ENCODE assay signal across 8 mouse cellular contexts in genomic region chr9:108992085-108992469, GRCm38 (mm10). TPM values are rescaled to one million over a fixed set of nuclear protein-coding genes. Genes with fewer than 3 reads are reported as not detected.
DNase-seq lines count a peak whose midpoint lies in the region; ATAC-seq lines count a peak whose summit lies in the region.

No protein-coding gene starts in this region.

- H3K27ac ChIP-seq in kidney, embryonic 14.5 days (ENCODE audit: low read depth, low read length), result no peak overlapping the region
- H3K27ac ChIP-seq in embryonic facial prominence, embryonic 11.5 days (replicated peaks; ENCODE audit: low read depth, low read length), result no peak overlapping the region
- H3K27ac ChIP-seq in intestine, embryonic 15.5 days, result peak overlapping the region; percentile 52; the same call in 1 of the 2 replicates
- peak overlapping the region; percentile 72 for H3K27ac ChIP-seq in midbrain, embryonic 16.5 days (ENCODE audit: low read length)

- H3K4me3 ChIP-seq in kidney, embryonic 14.5 days (ENCODE audit: low read length), result peak overlapping the region; percentile 60
- peak overlapping the region; percentile 51 for H3K4me3 ChIP-seq in embryonic facial prominence, embryonic 11.5 days (ENCODE audit: low read depth, low read length)
- peak overlapping the region; percentile 56 for H3K4me3 ChIP-seq in intestine, embryonic 15.5 days (replicated peaks)
- H3K4me3 ChIP-seq in midbrain, embryonic 16.5 days (ENCODE audit: low read depth, low read length), result peak overlapping the region; percentile 77

- H3K4me1 ChIP-seq in kidney, embryonic 14.5 days (ENCODE audit: control insufficient read depth, insufficient read depth, low read length), result peaks cover 33% of the 10 kb centered on the region
- peaks cover 3% of the 10 kb centered on the region; the same call in 1 of the 2 replicates for H3K4me1 ChIP-seq in embryonic facial prominence, embryonic 11.5 days (ENCODE audit: control insufficient read depth, insufficient read depth, low read length)
- H3K4me1 ChIP-seq in intestine, embryonic 15.5 days (replicated peaks), result peaks cover 49% of the 10 kb centered on the region
- peaks cover 16% of the 10 kb centered on the region for H3K4me1 ChIP-seq in midbrain, embryonic 16.5 days (ENCODE audit: control insufficient read depth, insufficient read depth, low read length)

- no peaks in the 10 kb centered on the region for H3K27me3 ChIP-seq in kidney, embryonic 14.5 days (ENCODE audit: control insufficient read depth, insufficient read depth, low read length)
- no peaks in the 10 kb centered on the region for H3K27me3 ChIP-seq in embryonic facial prominence, embryonic 11.5 days (ENCODE audit: control insufficient read depth, insufficient read depth, low read length)
- H3K27me3 ChIP-seq in intestine, embryonic 15.5 days (replicated peaks), result no peaks in the 10 kb centered on the region
- H3K27me3 ChIP-seq in midbrain, embryonic 16.5 days (ENCODE audit: control insufficient read depth, insufficient read depth, low read depth, low read length), result no peaks in the 10 kb centered on the region

- peak overlapping the region; percentile 85 for H3K4me2 ChIP-seq in kidney, embryonic 14.5 days (replicated peaks; ENCODE audit: low read depth, low read length)
- peak overlapping the region; percentile 78 for H3K4me2 ChIP-seq in embryonic facial prominence, embryonic 11.5 days (ENCODE audit: low read depth, low read length)
- peak overlapping the region; percentile 89 for H3K4me2 ChIP-seq in intestine, embryonic 15.5 days (replicated peaks)
- peak overlapping the region; percentile 62 for H3K4me2 ChIP-seq in midbrain, embryonic 16.5 days (ENCODE audit: low read length)

- DNase-seq in kidney, postnatal 10 days, result no peak
- DNase-seq in embryonic facial prominence, embryonic 11.5 days (ENCODE audit: low spot score), result no peak
- DNase-seq in ovary, adult 18-20 months (ENCODE audit: low spot score), result no peak
- DNase-seq in layer of hippocampus, adult 11-12 months (ENCODE audit: low spot score), result no peak

- H3K36me3 ChIP-seq in kidney, embryonic 14.5 days (ENCODE audit: control insufficient read depth, insufficient read depth, low read length), result no peaks in the 10 kb centered on the region
- H3K36me3 ChIP-seq in embryonic facial prominence, embryonic 11.5 days (replicated peaks; ENCODE audit: control insufficient read depth, insufficient read depth, low read depth, low read length), result no peaks in the 10 kb centered on the region
- no peaks in the 10 kb centered on the region for H3K36me3 ChIP-seq in intestine, embryonic 15.5 days
- H3K36me3 ChIP-seq in midbrain, embryonic 16.5 days (ENCODE audit: control insufficient read depth, insufficient read depth, low read length), result no peaks in the 10 kb centered on the region

- no peaks in the 10 kb centered on the region for H3K9me3 ChIP-seq in kidney, embryonic 14.5 days (ENCODE audit: control insufficient read depth, low read length)
- H3K9me3 ChIP-seq in embryonic facial prominence, embryonic 11.5 days (replicated peaks; ENCODE audit: control insufficient read depth, low read length), result no peaks in the 10 kb centered on the region
- no peaks in the 10 kb centered on the region for H3K9me3 ChIP-seq in intestine, embryonic 15.5 days
- H3K9me3 ChIP-seq in midbrain, embryonic 16.5 days (replicated peaks; ENCODE audit: control insufficient read depth, low read length, poor library complexity, severe bottlenecking), result no peaks in the 10 kb centered on the region

- 10% methylated on average over 18 of the region's 18 CpGs for WGBS in kidney, embryonic 14.5 days
- 10% methylated on average over 18 of the region's 18 CpGs for WGBS in embryonic facial prominence, embryonic 11.5 days
- WGBS in intestine, embryonic 15.5 days, result 8% methylated on average over 18 of the region's 18 CpGs
- WGBS in midbrain, embryonic 16.5 days, result 10% methylated on average over 18 of the region's 18 CpGs

- peak overlapping the region; percentile 63 for H3K9ac ChIP-seq in kidney, embryonic 14.5 days (ENCODE audit: low read depth, low read length)
- peak overlapping the region; percentile 56 for H3K9ac ChIP-seq in embryonic facial prominence, embryonic 11.5 days (replicated peaks; ENCODE audit: low read length)
- H3K9ac ChIP-seq in intestine, embryonic 15.5 days, result peak overlapping the region; percentile 64
- H3K9ac ChIP-seq in midbrain, embryonic 16.5 days (ENCODE audit: low read depth, low read length), result peak overlapping the region; percentile 86

- ATAC-seq in kidney, embryonic 14.5 days (ENCODE audit: low FRiP score, low TSS enrichment), result no peak; the same call in 1 of the 2 replicates
- 0 out of 2 replicates have a peak, but pooled peaks have one; percentile 7 for ATAC-seq in embryonic facial prominence, embryonic 11.5 days (replicated peaks; ENCODE audit: insufficient number of reproducible peaks, low FRiP score, low TSS enrichment, low read depth)
- no peak for ATAC-seq in intestine, embryonic 15.5 days
- ATAC-seq in midbrain, embryonic 16.5 days, result no peak; the same call in 1 of the 2 replicates
- no peak for ATAC-seq in megakaryocyte progenitor cell, adult 5-6 weeks (replicated peaks; ENCODE audit: poor library complexity)

RNA-seq across cellular contexts. Expression of gene Pfkfb4, which starts 0.5 kb away (rescaled TPM):
- 6.4 and 10.1 TPM in 2 replicates for polyA plus RNA-seq in kidney, embryonic 14.5 days (2014; fragmentation: Nextera tagmentation; extraction: Ambion mirVana)
- 7.8 TPM in 2 replicates for polyA plus RNA-seq in embryonic facial prominence, embryonic 11.5 days (2014; fragmentation: Nextera tagmentation; extraction: Ambion mirVana)
- polyA plus RNA-seq in intestine, embryonic 15.5 days (2015; fragmentation: Nextera tagmentation; extraction: Ambion mirVana), result 11.5 and 17.0 TPM in 2 replicates
- 31.5 and 31.9 TPM in 2 replicates for polyA plus RNA-seq in midbrain, embryonic 16.5 days (2015; fragmentation: Nextera tagmentation; extraction: Ambion mirVana)
- 3.9 and 5.9 TPM in 2 replicates for total RNA-seq in megakaryocyte progenitor cell, adult 5-6 weeks (2015)
- total RNA-seq in megakaryocyte progenitor cell, adult 5-6 weeks (2017), result 12.8 and 13.5 TPM in 2 replicates

RNA-seq across cellular contexts. Expression of gene Ucn2, which starts 6.3 kb away (rescaled TPM):
- 0.24 TPM in 1 of 2 replicates, not detected in the other for polyA plus RNA-seq in kidney, embryonic 14.5 days (2014; fragmentation: Nextera tagmentation; extraction: Ambion mirVana)
- polyA plus RNA-seq in embryonic facial prominence, embryonic 11.5 days (2014; fragmentation: Nextera tagmentation; extraction: Ambion mirVana), result 0.25 TPM in 1 of 2 replicates, not detected in the other
- not detected in 2 replicates for polyA plus RNA-seq in intestine, embryonic 15.5 days (2015; fragmentation: Nextera tagmentation; extraction: Ambion mirVana)
- not detected in 2 replicates for polyA plus RNA-seq in midbrain, embryonic 16.5 days (2015; fragmentation: Nextera tagmentation; extraction: Ambion mirVana)
- not detected in 2 replicates for total RNA-seq in megakaryocyte progenitor cell, adult 5-6 weeks (2015)
- total RNA-seq in megakaryocyte progenitor cell, adult 5-6 weeks (2017), result not detected in 2 replicates

RNA-seq across cellular contexts. Expression of gene Col7a1, which starts 38.7 kb away (rescaled TPM):
- 3.5 and 5.4 TPM in 2 replicates for polyA plus RNA-seq in kidney, embryonic 14.5 days (2014; fragmentation: Nextera tagmentation; extraction: Ambion mirVana)
- polyA plus RNA-seq in embryonic facial prominence, embryonic 11.5 days (2014; fragmentation: Nextera tagmentation; extraction: Ambion mirVana), result 1.1 and 2.4 TPM in 2 replicates
- polyA plus RNA-seq in intestine, embryonic 15.5 days (2015; fragmentation: Nextera tagmentation; extraction: Ambion mirVana), result 0.85 and 2.4 TPM in 2 replicates
- 1.1 and 1.6 TPM in 2 replicates for polyA plus RNA-seq in midbrain, embryonic 16.5 days (2015; fragmentation: Nextera tagmentation; extraction: Ambion mirVana)
- 0.02 and 0.12 TPM in 2 replicates for total RNA-seq in megakaryocyte progenitor cell, adult 5-6 weeks (2015)
- total RNA-seq in megakaryocyte progenitor cell, adult 5-6 weeks (2017), result 0.12 and 1.3 TPM in 2 replicates

RNA-seq across cellular contexts. Expression of gene Shisa5, which starts 46.3 kb away (rescaled TPM):
- 58.0 and 65.7 TPM in 2 replicates for polyA plus RNA-seq in kidney, embryonic 14.5 days (2014; fragmentation: Nextera tagmentation; extraction: Ambion mirVana)
- polyA plus RNA-seq in embryonic facial prominence, embryonic 11.5 days (2014; fragmentation: Nextera tagmentation; extraction: Ambion mirVana), result 33.2 and 37.0 TPM in 2 replicates
- 112 and 121 TPM in 2 replicates for polyA plus RNA-seq in intestine, embryonic 15.5 days (2015; fragmentation: Nextera tagmentation; extraction: Ambion mirVana)
- polyA plus RNA-seq in midbrain, embryonic 16.5 days (2015; fragmentation: Nextera tagmentation; extraction: Ambion mirVana), result 60.1 and 68.9 TPM in 2 replicates
- total RNA-seq in megakaryocyte progenitor cell, adult 5-6 weeks (2015), result 19.7 and 20.5 TPM in 2 replicates
- total RNA-seq in megakaryocyte progenitor cell, adult 5-6 weeks (2017), result 74.8 and 94.4 TPM in 2 replicates

RNA-seq across cellular contexts. Expression of gene Uqcrc1, which starts 55.6 kb away (rescaled TPM):
- polyA plus RNA-seq in kidney, embryonic 14.5 days (2014; fragmentation: Nextera tagmentation; extraction: Ambion mirVana), result 482 and 520 TPM in 2 replicates
- 412 and 422 TPM in 2 replicates for polyA plus RNA-seq in embryonic facial prominence, embryonic 11.5 days (2014; fragmentation: Nextera tagmentation; extraction: Ambion mirVana)
- polyA plus RNA-seq in intestine, embryonic 15.5 days (2015; fragmentation: Nextera tagmentation; extraction: Ambion mirVana), result 568 and 640 TPM in 2 replicates
- polyA plus RNA-seq in midbrain, embryonic 16.5 days (2015; fragmentation: Nextera tagmentation; extraction: Ambion mirVana), result 417 and 452 TPM in 2 replicates
- total RNA-seq in megakaryocyte progenitor cell, adult 5-6 weeks (2015), result 144 and 157 TPM in 2 replicates
- 256 and 338 TPM in 2 replicates for total RNA-seq in megakaryocyte progenitor cell, adult 5-6 weeks (2017)

Comparison
In these comparisons a context has a peak if more than half of its experiments do, and no peak if none do; other contexts are left out.
1. H3K27ac ChIP-seq: peak in intestine, embryonic 15.5 days (single experiment) and midbrain, embryonic 16.5 days (single experiment); none in kidney, embryonic 14.5 days (single experiment) and embryonic facial prominence, embryonic 11.5 days (single experiment).
2. Peak in every context shown above with its lines, with median percentiles within 50 percentile points of each other: H3K4me2 ChIP-seq, H3K4me3 ChIP-seq and H3K9ac ChIP-seq.